ENCODE assay signal across 11 mouse cellular contexts in the genomic region with DNA sequence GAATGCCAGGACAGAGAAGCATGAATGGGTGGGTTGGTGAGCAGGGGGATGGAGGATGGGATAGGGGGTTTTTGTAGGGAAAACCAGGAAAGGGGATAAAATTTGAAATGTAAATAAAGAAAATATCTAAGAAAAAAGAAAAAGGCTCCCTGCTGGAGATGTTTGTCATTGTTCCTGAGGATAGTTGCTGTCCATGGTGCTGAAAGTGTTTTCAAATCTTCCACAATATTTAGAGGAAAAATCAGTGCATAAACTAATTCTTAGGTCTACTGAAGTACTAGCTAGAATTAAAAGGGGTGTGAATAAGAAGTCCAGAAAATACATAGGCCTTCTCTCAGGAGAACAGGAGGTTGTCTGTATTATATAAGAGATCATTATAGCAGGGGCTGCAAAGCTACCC. TPM values are rescaled to one million over a fixed set of nuclear protein-coding genes. Genes with fewer than 3 reads are reported as not detected.
DNase-seq lines count a peak whose midpoint lies in the region; ATAC-seq and TF ChIP-seq lines count a peak whose summit lies in the region.
"Had no signal": no experiment of that assay in that cellular context is flagged by ENCODE, and none has a peak within 500 bp of the region (broad histone marks: within the 10 kb centered on the region; RNA-seq: fewer than 3 reads in every experiment).

No protein-coding gene starts in this region.

- no peak overlapping the region for H3K9ac ChIP-seq in forebrain, embryonic 14.5 days (ENCODE audit: low read length)
- H3K9ac ChIP-seq: limb, embryonic 15.5 days had no signal

- no peak for TF ChIP-seq CTCF in kidney, adult 2 months (conservative IDR thresholded peaks at IDR 0.05; ENCODE audit: insufficient read depth, insufficient read length, low read depth, low read length)

- intact Hi-C loops in left cerebral cortex, postnatal 10 days (cut with DNase I): no loop called here

- no peaks in the 10 kb centered on the region for H3K4me1 ChIP-seq in kidney, adult 2 months (ENCODE audit: control insufficient read depth, insufficient read depth, low read length)
- H3K4me1 ChIP-seq in forebrain, embryonic 14.5 days (ENCODE audit: control insufficient read depth, insufficient read depth, low read length): no peaks in the 10 kb centered on the region
- H3K4me1 ChIP-seq: limb, embryonic 15.5 days had no signal

- no peak for TF ChIP-seq POLR2A in kidney, adult 2 months (IDR thresholded peaks at IDR 0.05; ENCODE audit: low read depth, low read length)

- H3K9me3 ChIP-seq in forebrain, embryonic 14.5 days (replicated peaks; ENCODE audit: control insufficient read depth, low read length): no peaks in the 10 kb centered on the region
- H3K9me3 ChIP-seq: limb, embryonic 15.5 days had no signal

- no peak overlapping the region for H3K4me2 ChIP-seq in forebrain, embryonic 14.5 days (ENCODE audit: low read length)
- H3K4me2 ChIP-seq: limb, embryonic 15.5 days had no signal

- no peaks in the 10 kb centered on the region for H3K27me3 ChIP-seq in kidney, adult 2 months (replicated peaks; ENCODE audit: control insufficient read depth, insufficient read depth, low read length)
- H3K27me3 ChIP-seq in forebrain, embryonic 14.5 days (replicated peaks; ENCODE audit: control insufficient read depth, insufficient read depth, low read length): no peaks in the 10 kb centered on the region
- H3K27me3 ChIP-seq: limb, embryonic 15.5 days had no signal

- H3K36me3 ChIP-seq in kidney, adult 2 months (ENCODE audit: control insufficient read depth, insufficient read depth, low read length): no peaks in the 10 kb centered on the region
- no peaks in the 10 kb centered on the region for H3K36me3 ChIP-seq in forebrain, embryonic 14.5 days (ENCODE audit: control insufficient read depth, insufficient read depth, low read length)
- H3K36me3 ChIP-seq: limb, embryonic 15.5 days had no signal

- H3K4me3 ChIP-seq in kidney, adult 2 months (ENCODE audit: insufficient read depth, low read depth, low read length): no peak overlapping the region
- H3K4me3 ChIP-seq in forebrain, embryonic 14.5 days (ENCODE audit: low read depth, low read length): no peak overlapping the region
- H3K4me3 ChIP-seq: limb, embryonic 15.5 days had no signal

- DNase-seq in kidney, postnatal 10 days: peak; percentile 24
- DNase-seq in kidney, adult 2 months: no peak
- DNase-seq in 416B (ENCODE audit: low read depth) (peak; percentile 29), ES-CJ7 (ENCODE audit: low read depth, low spot score) (peak; percentile 26)
- peak; percentile 67 for DNase-seq in embryo, embryonic 10.5 days (ENCODE audit: low spot score)
- DNase-seq in left cerebral cortex, postnatal 10 days (ENCODE audit: extremely low spot score in 1 of 2, low spot score in 2 of 2): no peak
- DNase-seq in forebrain, embryonic 14.5 days (ENCODE audit: low spot score): no peak
- DNase-seq: cerebellum, adult 11-12 months; thymus, postnatal 4 days had no signal

- no peak for ATAC-seq in forebrain, embryonic 14.5 days
- ATAC-seq: midbrain, embryonic 16.5 days had no signal

- H3K27ac ChIP-seq in kidney, adult 2 months (ENCODE audit: insufficient read depth, low read depth, low read length): no peak overlapping the region
- H3K27ac ChIP-seq in forebrain, embryonic 14.5 days (ENCODE audit: low read depth, low read length): no peak overlapping the region
- H3K27ac ChIP-seq: limb, embryonic 15.5 days had no signal

RNA-seq across cellular contexts. Expression of a gene that starts 54.6 kb away (rescaled TPM):
- polyA plus RNA-seq in kidney, adult 2 months (2012; rRNA removed): 1.2 TPM in 2 replicates
- 100 to 1,000 TPM; 133 to 144 TPM for total RNA-seq in left cerebral cortex, postnatal 10 days (2021)
- 66.1 and 89.6 TPM in 2 replicates for polyA plus RNA-seq in forebrain, embryonic 14.5 days (2014; fragmentation: Nextera tagmentation; extraction: Ambion mirVana)

Comparison
In these comparisons a context has a peak if more than half of its experiments do, and no peak if none do; other contexts are left out.
1. DNase-seq: peak in kidney, postnatal 10 days (single experiment), 416B (single experiment), ES-CJ7 (single experiment) and embryo, embryonic 10.5 days (single experiment); none in kidney, adult 2 months (single experiment), left cerebral cortex, postnatal 10 days (0 of 2) and forebrain, embryonic 14.5 days (single experiment).
2. RNA of a gene that starts 54.6 kb away (polyA plus RNA-seq): 66.1 to 89.6 TPM in forebrain, embryonic 14.5 days; 1.2 TPM in kidney, adult 2 months; every median in the first group is over 10 times any median in the second.